Mouse (Mus musculus): ENCODE data around the gene Naa40. TPM values are rescaled to one million over a fixed set of nuclear protein-coding genes. Genes with fewer than 3 reads are reported as not detected.

Gene Naa40
- total and polyA plus RNA-seq, 3 experiments = 14.9 to 23.8 (median 16.4) TPM

DNA sequence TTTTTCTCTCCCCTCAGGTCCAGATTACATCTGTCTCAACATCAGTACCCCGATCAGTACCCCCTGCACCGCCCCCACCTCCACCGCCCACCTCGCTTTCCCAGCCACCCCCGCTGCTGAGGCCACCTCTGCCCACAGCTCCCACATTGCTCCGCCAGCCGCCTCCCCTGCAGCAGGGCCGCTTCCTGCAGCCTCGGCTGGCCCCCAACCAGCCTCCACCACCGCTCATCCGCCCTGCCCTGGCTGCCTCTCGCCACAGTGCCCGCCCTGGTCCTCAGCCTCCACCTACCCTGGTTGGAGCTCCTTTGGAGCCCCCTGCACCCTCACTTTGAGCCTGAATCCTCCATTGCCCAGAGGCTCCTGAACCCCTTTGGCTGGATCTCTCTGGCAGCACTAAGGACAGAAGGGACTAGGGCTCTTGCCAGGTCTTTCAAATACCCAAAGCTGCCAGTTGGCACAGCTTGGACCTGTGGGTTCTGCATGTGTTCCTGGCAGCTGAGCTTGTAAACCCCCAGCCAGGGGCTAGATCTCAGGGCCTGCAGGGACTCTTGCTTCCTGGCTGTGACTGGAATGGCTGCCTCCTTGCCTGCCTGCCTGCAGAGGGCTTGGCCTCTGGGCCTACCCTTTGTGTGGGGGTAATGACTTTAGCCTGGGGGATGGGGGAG lies 33.5 kb upstream of the Naa40 start:
- intact Hi-C loops (cut with DNase I) = no loop called here
- no peaks in the 10 kb centered on the region for H3K27me3 ChIP-seq (ENCODE audit: control insufficient read depth, insufficient read depth, low read length)
- no peak overlapping the region for H3K9ac ChIP-seq (ENCODE audit: low read depth, low read length)
- no peaks in the 10 kb centered on the region for H3K79me2 ChIP-seq (replicated peaks; ENCODE audit: control insufficient read depth, insufficient read depth, low read length)
- no peaks in the 10 kb centered on the region for H3K36me3 ChIP-seq (ENCODE audit: control insufficient read depth, insufficient read depth, low read length)
- peaks cover 5% of the 10 kb centered on the region for H3K4me1 ChIP-seq (ENCODE audit: control insufficient read depth, insufficient read depth, low read length)
- no peak overlapping the region for H3K27ac ChIP-seq
- TF ChIP-seq EP300 (IDR thresholded peaks at IDR 0.05; ENCODE audit: insufficient read depth, low read depth, low read length) (no peak), CTCF (IDR thresholded peaks at IDR 0.05) (no peak), POLR2A (IDR thresholded peaks at IDR 0.05; ENCODE audit: insufficient read depth, low read depth, low read length) (no peak)
- 80% methylated on average over 13 of the region's 13 CpGs for WGBS
- DNase-seq = peak in 1 of 2 experiments; percentile 68
- no peak overlapping the region for H3K4me3 ChIP-seq

- H3K36me3 ChIP-seq (ENCODE audit: control insufficient read depth, insufficient read depth, low read length) = no peaks in the 10 kb centered on the region
- no peak for DNase-seq
- H3K4me1 ChIP-seq (ENCODE audit: control insufficient read depth, insufficient read depth, low read length) = peaks cover 8% of the 10 kb centered on the region
- intact Hi-C loops (cut with DNase I) = no loop called here
- no peaks in the 10 kb centered on the region for H3K79me2 ChIP-seq (replicated peaks; ENCODE audit: control insufficient read depth, insufficient read depth, low read length)
- no peak overlapping the region for H3K9ac ChIP-seq (ENCODE audit: low read depth, low read length)
- 92% methylated on average over 4 of the region's 4 CpGs for WGBS
- TF ChIP-seq CTCF (IDR thresholded peaks at IDR 0.05) (peak; percentile 43), POLR2A (IDR thresholded peaks at IDR 0.05; ENCODE audit: insufficient read depth, low read depth, low read length) (no peak), EP300 (IDR thresholded peaks at IDR 0.05; ENCODE audit: insufficient read depth, low read depth, low read length) (no peak)
- H3K27ac ChIP-seq = no peak overlapping the region
- no peaks in the 10 kb centered on the region for H3K27me3 ChIP-seq (ENCODE audit: control insufficient read depth, insufficient read depth, low read length)
- H3K4me3 ChIP-seq = no peak overlapping the region
These were observed 32.5 kb upstream of the Naa40 start for GRCm38 (mm10) chr19:7273486-7273885.

GRCm38 (mm10) chr19:7269290-7270044 lies 28.5 kb upstream of the Naa40 start:
- Histone ChIP-seq H3K36me3 (ENCODE audit: control insufficient read depth, insufficient read depth, low read length) (no peaks in the 10 kb centered on the region), H3K27ac (no peak overlapping the region; the same call in 1 of the 2 replicates), H3K27me3 (ENCODE audit: control insufficient read depth, insufficient read depth, low read length) (no peaks in the 10 kb centered on the region), H3K4me1 (ENCODE audit: control insufficient read depth, insufficient read depth, low read length) (peaks cover 10% of the 10 kb centered on the region), H3K79me2 (replicated peaks; ENCODE audit: control insufficient read depth, insufficient read depth, low read length) (no peaks in the 10 kb centered on the region), H3K4me3 (peak overlapping the region; percentile 75; the same call in 1 of the 2 replicates), H3K9ac (ENCODE audit: low read depth, low read length) (peak overlapping the region; percentile 86)
- DNase-seq = peak; percentile 48 to 59
- TF ChIP-seq CTCF (IDR thresholded peaks at IDR 0.05) (no peak), POLR2A (IDR thresholded peaks at IDR 0.05; ENCODE audit: insufficient read depth, low read depth, low read length) (no peak), EP300 (IDR thresholded peaks at IDR 0.05; ENCODE audit: insufficient read depth, low read depth, low read length) (0 out of 2 replicates have a peak, but pooled peaks have one; percentile 48)
- 18% methylated on average over 11 of the region's 11 CpGs for WGBS
- intact Hi-C loops (cut with DNase I) = no loop called here

GRCm38 (mm10) chr19:7268722-7269090 lies 27.7 kb upstream of the Naa40 start:
- under 1% methylated on average over 30 of the region's 30 CpGs for WGBS
- no peaks in the 10 kb centered on the region for H3K36me3 ChIP-seq (ENCODE audit: control insufficient read depth, insufficient read depth, low read length)
- peaks cover 10% of the 10 kb centered on the region for H3K4me1 ChIP-seq (ENCODE audit: control insufficient read depth, insufficient read depth, low read length)
- H3K79me2 ChIP-seq (replicated peaks; ENCODE audit: control insufficient read depth, insufficient read depth, low read length) = no peaks in the 10 kb centered on the region
- peak overlapping the region; percentile 68 for H3K27ac ChIP-seq
- H3K4me3 ChIP-seq = peak overlapping the region; percentile 75
- TF ChIP-seq EP300 (IDR thresholded peaks at IDR 0.05; ENCODE audit: insufficient read depth, low read depth, low read length) (no peak), CTCF (IDR thresholded peaks at IDR 0.05) (peak; percentile 93)
- DNase-seq = peak; percentile 81 to 86
- H3K27me3 ChIP-seq (ENCODE audit: control insufficient read depth, insufficient read depth, low read length) = no peaks in the 10 kb centered on the region
- intact Hi-C loops (cut with DNase I) = no loop called here
- peak overlapping the region; percentile 86 for H3K9ac ChIP-seq (ENCODE audit: low read depth, low read length)

GRCm38 (mm10) chr19:7267781-7268721 lies 27.1 kb upstream of the Naa40 start:
- Histone ChIP-seq H3K4me1 (ENCODE audit: control insufficient read depth, insufficient read depth, low read length) (peaks cover 10% of the 10 kb centered on the region), H3K27ac (peak overlapping the region; percentile 83), H3K36me3 (ENCODE audit: control insufficient read depth, insufficient read depth, low read length) (no peaks in the 10 kb centered on the region), H3K9ac (ENCODE audit: low read depth, low read length) (peak overlapping the region; percentile 86), H3K27me3 (ENCODE audit: control insufficient read depth, insufficient read depth, low read length) (no peaks in the 10 kb centered on the region), H3K79me2 (replicated peaks; ENCODE audit: control insufficient read depth, insufficient read depth, low read length) (no peaks in the 10 kb centered on the region), H3K4me3 (peak overlapping the region; percentile 75)
- TF ChIP-seq CTCF (IDR thresholded peaks at IDR 0.05) (no peak), EP300 (IDR thresholded peaks at IDR 0.05; ENCODE audit: insufficient read depth, low read depth, low read length) (no peak), POLR2A (IDR thresholded peaks at IDR 0.05; ENCODE audit: insufficient read depth, low read depth, low read length) (no peak; the same call in 1 of the 2 replicates)
- under 1% methylated on average over 92 of the region's 97 CpGs for WGBS
- intact Hi-C loops (cut with DNase I) = no loop called here
- peak; percentile 89 to 91 for DNase-seq

Data from heart, adult 2 months (tissue).